In genomic region chr15:88552852-88553251, GRCm38 (mm10) we compare ENCODE assay signal across 33 mouse cellular contexts. TPM values are rescaled to one million over a fixed set of nuclear protein-coding genes. Genes with fewer than 3 reads are reported as not detected.
A peak's percentile ranks its signal among the peaks of the same experiment; 100 is the strongest.
DNase-seq lines count a peak whose midpoint lies in the region; TF ChIP-seq lines count a peak whose summit lies in the region.
"Had no signal": no experiment of that assay in that cellular context is flagged by ENCODE, and none has a peak within 500 bp of the region (broad histone marks: within the 10 kb centered on the region; RNA-seq: fewer than 3 reads in every experiment).

No protein-coding gene starts in this region.

- intact Hi-C loops in left cerebral cortex, postnatal 25 days (cut with DNase I) = no loop called here
- intact Hi-C loops in left cerebral cortex, adult 2 months (cut with DNase I) = no loop called here

- no peak for TF ChIP-seq CTCF in cerebellum, adult 2 months (IDR thresholded peaks at IDR 0.05; ENCODE audit: borderline replicate concordance, insufficient read depth, low read depth, low read length)
- no peak for TF ChIP-seq CTCF in left cerebral cortex, adult 2 months (IDR thresholded peaks at IDR 0.05)
- no peak for TF ChIP-seq CTCF in brain, embryonic 14.5 days (IDR thresholded peaks at IDR 0.05; ENCODE audit: borderline replicate concordance, extremely low read depth, insufficient read depth, insufficient read length)

- DNase-seq in cerebellum, adult 2 months = peak; percentile 56 to 73
- no peak for DNase-seq in cerebellum, adult 9-11 months
- DNase-seq in cerebellum, postnatal 36 days = peak; percentile 29 to 45
- no peak for DNase-seq in cerebellum, adult 11 months
- peak; percentile 13 to 25 for DNase-seq in left cerebral cortex, postnatal 25 days (ENCODE audit: low spot score in 2 of 2)
- no peak for DNase-seq in left cerebral cortex, adult 2 months (ENCODE audit: extremely low spot score in 1 of 2, low spot score in 2 of 2)
- DNase-seq in brain, embryonic 14.5 days (ENCODE audit: low read depth) = peak; percentile 61
- DNase-seq: adrenal gland, postnatal 10 days; adrenal gland, postnatal 36 days; B cell, adult 2 months; gastrocnemius, postnatal 10 days; gastrocnemius, postnatal 36 days; heart, adult 2 months; kidney, adult 2 months had no signal

- no peak overlapping the region for H3K4me3 ChIP-seq in cerebellum, adult 2 months (replicated peaks; ENCODE audit: insufficient read depth, low read depth, low read length)
- H3K4me3 ChIP-seq in left cerebral cortex, adult 2 months = no peak overlapping the region
- H3K4me3 ChIP-seq: embryonic facial prominence, embryonic 12.5 days; embryonic facial prominence, embryonic 15.5 days; forebrain, embryonic 12.5 days; heart, adult 2 months; heart, embryonic 10.5 days; hindbrain, embryonic 12.5 days; hindbrain, embryonic 15.5 days had no signal

- TF ChIP-seq POLR2A in cerebellum, adult 2 months (IDR thresholded peaks at IDR 0.05; ENCODE audit: borderline replicate concordance, insufficient read depth, low read length) = no peak
- no peak for TF ChIP-seq POLR2A in brain, embryonic 14.5 days (IDR thresholded peaks at IDR 0.05; ENCODE audit: borderline replicate concordance, extremely low read depth, insufficient read depth, insufficient read length, poor library complexity, severe bottlenecking)

- H3K4me1 ChIP-seq in cerebellum, adult 2 months (ENCODE audit: control insufficient read depth, insufficient read depth, low read length) = peaks cover 25% of the 10 kb centered on the region
- H3K4me1 ChIP-seq: embryonic facial prominence, embryonic 12.5 days; embryonic facial prominence, embryonic 15.5 days; forebrain, embryonic 12.5 days; heart, embryonic 10.5 days; hindbrain, embryonic 12.5 days; hindbrain, embryonic 15.5 days had no signal

- no peak overlapping the region for H3K27ac ChIP-seq in cerebellum, adult 2 months (ENCODE audit: insufficient read depth, low read length)
- H3K27ac ChIP-seq in left cerebral cortex, adult 2 months = no peak overlapping the region
- H3K27ac ChIP-seq: embryonic facial prominence, embryonic 12.5 days; embryonic facial prominence, embryonic 15.5 days; forebrain, embryonic 12.5 days; heart, adult 2 months; heart, embryonic 10.5 days; hindbrain, embryonic 12.5 days; hindbrain, embryonic 15.5 days had no signal

- no peaks in the 10 kb centered on the region for H3K27me3 ChIP-seq in cerebellum, adult 2 months (ENCODE audit: control insufficient read depth, insufficient read depth, low read length)
- H3K27me3 ChIP-seq: embryonic facial prominence, embryonic 12.5 days; embryonic facial prominence, embryonic 15.5 days; forebrain, embryonic 12.5 days; hindbrain, embryonic 15.5 days had no signal

- 42% methylated on average over 9 of the region's 9 CpGs for WGBS in cerebellum, adult 2 months

RNA-seq across cellular contexts. Expression of gene Zdhhc25, which starts 47.2 kb away (rescaled TPM):
- polyA plus RNA-seq in cerebellum, adult 2 months (2012; rRNA removed) = not detected in 2 replicates
- total RNA-seq in left cerebral cortex, postnatal 25 days (2021) = not detected
- total RNA-seq in left cerebral cortex, adult 2 months (2021) = not detected
- polyA plus RNA-seq in brain, embryonic 14.5 days (2012; rRNA removed) = not detected in 2 replicates
- total RNA-seq: adrenal gland, adult 18-20 months; adrenal gland, postnatal 10 days; adrenal gland, postnatal 36 days; CH12.LX; gastrocnemius, adult 18-20 months; gastrocnemius, postnatal 10 days; gastrocnemius, postnatal 36 days; granulocyte monocyte progenitor cell, adult 5-6 weeks; heart, adult 2 months; heart, postnatal 25 days; hematopoietic stem cell, adult 5-6 weeks had no signal
- polyA plus RNA-seq: embryonic facial prominence, embryonic 12.5 days; embryonic facial prominence, embryonic 15.5 days; forebrain, embryonic 12.5 days; forebrain, embryonic 16.5 days; G1E; heart, embryonic 10.5 days; heart, embryonic 14.5 days; heart, postnatal 0 days; hindbrain, embryonic 12.5 days; hindbrain, embryonic 15.5 days; intestine, embryonic 14.5 days; intestine, postnatal 0 days; kidney, adult 2 months; Patski had no signal

Comparison
In these comparisons a context has a peak if more than half of its experiments do, and no peak if none do; other contexts are left out.
1. DNase-seq: peak in cerebellum, adult 2 months (2 of 2), cerebellum, postnatal 36 days (2 of 2), left cerebral cortex, postnatal 25 days (2 of 2) and brain, embryonic 14.5 days (single experiment); none in cerebellum, adult 9-11 months (single experiment), cerebellum, adult 11 months (single experiment) and left cerebral cortex, adult 2 months (0 of 2).